Mouse (Mus musculus): Measurements from ENCODE around the gene Nckap5.

DNA sequence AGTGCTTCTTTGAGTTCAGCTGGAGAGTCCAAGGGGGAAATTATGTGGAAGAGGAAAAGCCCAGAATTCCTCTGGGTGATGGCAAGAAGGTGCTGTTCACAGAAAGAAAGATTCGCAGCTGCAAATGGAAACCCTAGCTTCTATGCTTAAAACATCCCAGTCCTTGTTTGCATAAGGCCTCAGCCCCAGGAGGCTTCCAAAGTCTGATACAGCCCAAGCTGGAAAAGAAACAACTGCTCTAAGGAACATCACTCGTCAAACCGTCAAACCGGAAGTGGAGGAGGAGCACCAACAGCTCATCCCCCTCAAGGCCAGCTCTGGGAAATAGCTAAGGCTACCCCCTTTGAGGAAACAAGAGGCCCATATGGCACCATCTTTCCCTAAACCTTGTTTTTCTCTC lies 286.1 kb downstream of the Nckap5 start:
- TF ChIP-seq GATA1 (IDR thresholded peaks at IDR 0.05; ENCODE audit: borderline replicate concordance, low read length) = no peak
- TF ChIP-seq FLI1 (IDR thresholded peaks at IDR 0.05; ENCODE audit: low read length) = no peak

All from megakaryocyte, embryonic 14.5 days (primary cell).